Mouse (Mus musculus) midbrain, postnatal 0 days (tissue): ENCODE results near the gene Gpr132. TPM values are rescaled to one million over a fixed set of nuclear protein-coding genes. Genes with fewer than 3 reads are reported as not detected.

Experiments used
- ATAC-seq: fragments of 200-750 bp; cut with Nextera tagmentation; 2 replicates; pipeline ENCODE4 v1.8.0; 2017; ENCODE audit warnings: moderate number of reproducible peaks, mild to moderate bottlenecking, moderate TSS enrichment, moderate library complexity; ENCODE audit not compliant: low FRiP score
- DNase-seq: peaks from one replicate; pipeline ENCODE4 v3.0.0-alpha.2; 2015; ENCODE audit warnings: low spot score
- H3K27ac ChIP-seq: fragments of 300-500 bp; sonication (generic); 2 replicates; pipeline ENCODE4 v1.5.1; 2014; ENCODE audit warnings: low read depth, mild to moderate bottlenecking, low read length, mixed read lengths
- H3K27me3 ChIP-seq: fragments of 300-500 bp; sonication (generic); 2 replicates; pipeline ENCODE4 v1.6.1; 2014; ENCODE audit warnings: low read length, control low read depth, mixed read lengths; ENCODE audit not compliant: insufficient read depth
- H3K36me3 ChIP-seq: fragments of 300-500 bp; sonication (generic); 2 replicates; pipeline ENCODE4 v1.6.1; 2014; ENCODE audit warnings: low read length, control low read depth, mixed read lengths; ENCODE audit not compliant: insufficient read depth
- H3K4me1 ChIP-seq: fragments of 300-500 bp; sonication (generic); 2 replicates; pipeline ENCODE4 v1.6.1; 2014; ENCODE audit warnings: mild to moderate bottlenecking, control low read depth, antibody characterized with exemption, low read length, mixed read lengths; ENCODE audit not compliant: insufficient read depth
- H3K4me2 ChIP-seq: fragments of 300-500 bp; sonication (generic); 2 replicates; pipeline ENCODE4 v1.6.1; 2014; ENCODE audit warnings: low read depth, mild to moderate bottlenecking, low read length, mixed read lengths; ENCODE audit not compliant: poor library complexity, severe bottlenecking
- H3K4me3 ChIP-seq: fragments of 300-500 bp; sonication (generic); 2 replicates; pipeline ENCODE4 v1.5.1; 2014; ENCODE audit warnings: low read depth, mild to moderate bottlenecking, low read length, moderate library complexity
- H3K9ac ChIP-seq: fragments of 300-500 bp; sonication (generic); replicated peaks from 2 replicates; pipeline ENCODE4 v1.6.1; 2014; ENCODE audit warnings: mild to moderate bottlenecking, low read length, moderate library complexity, mixed read lengths; ENCODE audit not compliant: poor library complexity, severe bottlenecking
- H3K9me3 ChIP-seq: fragments of 300-500 bp; sonication (generic); 2 replicates; pipeline ENCODE4 v1.6.1; 2016; ENCODE audit warnings: low read length, control low read depth
- CTCF ChIP-seq: IDR thresholded peaks from 2 replicates; pipeline ENCODE4 v1.5.1; 2016; ENCODE audit warnings: antibody characterized with exemption, mild to moderate bottlenecking
- WGBS: fragments of 180-500 bp; shearing (Covaris S2); extraction: QIAGEN DNeasy Blood & Tissue Kit; methylation state at CpG from one replicate; pipeline ENCODE4 v1.1.7; 2014; 5-methylcytosine and 5-hydroxymethylcytosine counted together
- polyA plus RNA-seq: library from polyadenylated mRNA; unstranded; fragments of >200 nt; fragmentation: Nextera tagmentation; extraction: Ambion mirVana; gene quantifications from 2 replicates; pipeline ENCODE4 v1.2.1, GENCODE M21; 2015
- total RNA-seq: library from RNA; depleted of rRNA; stranded (reverse); fragments of >200 nt; gene quantifications from 2 replicates; pipeline ENCODE4 v1.2.3, GENCODE M21; 2014; rRNA removed

Gpr132 gene
- total and polyA plus RNA-seq, 2 experiments from 2014 or later, result 0.06 to 0.16 TPM

DNA sequence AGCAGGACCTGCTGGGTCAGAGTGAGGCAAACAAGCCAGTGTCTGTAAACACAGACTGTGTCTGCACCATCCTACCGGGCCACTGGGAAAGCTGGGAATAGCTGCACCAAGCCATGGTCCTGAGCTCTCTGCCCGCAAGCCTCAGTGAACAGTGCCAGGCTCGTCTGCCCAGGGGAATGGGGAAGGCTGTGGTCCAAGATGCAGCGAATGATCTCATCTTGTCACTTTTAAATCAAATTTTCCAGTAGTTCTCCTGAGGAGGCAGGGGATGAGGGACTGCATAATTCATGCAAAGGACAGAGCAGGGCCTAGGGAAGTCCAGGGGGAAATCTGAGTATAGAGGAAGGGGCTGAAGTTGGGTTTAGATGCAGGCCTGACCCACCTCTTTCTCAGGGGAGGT, 60.2 kb downstream of the Gpr132 start:
- ATAC-seq (no peak), DNase-seq (no peak)
- no peak overlapping the region; the same call in 1 of the 2 replicates for H3K4me2 ChIP-seq
- 84% methylated on average over 4 of the region's 4 CpGs for WGBS
- no peaks in the 10 kb centered on the region for H3K27me3 ChIP-seq
- peaks cover 11% of the 10 kb centered on the region; the same call in 1 of the 2 replicates for H3K4me1 ChIP-seq
- H3K9ac ChIP-seq, result 0 out of 2 replicates have a peak overlapping the region, but pooled peaks have one; percentile 68
- peak overlapping the region; percentile 75; the same call in 1 of the 2 replicates for H3K27ac ChIP-seq
- no peak for TF ChIP-seq CTCF
- no peak overlapping the region for H3K4me3 ChIP-seq
- peaks cover 15% of the 10 kb centered on the region for H3K36me3 ChIP-seq
- no peaks in the 10 kb centered on the region for H3K9me3 ChIP-seq

DNA sequence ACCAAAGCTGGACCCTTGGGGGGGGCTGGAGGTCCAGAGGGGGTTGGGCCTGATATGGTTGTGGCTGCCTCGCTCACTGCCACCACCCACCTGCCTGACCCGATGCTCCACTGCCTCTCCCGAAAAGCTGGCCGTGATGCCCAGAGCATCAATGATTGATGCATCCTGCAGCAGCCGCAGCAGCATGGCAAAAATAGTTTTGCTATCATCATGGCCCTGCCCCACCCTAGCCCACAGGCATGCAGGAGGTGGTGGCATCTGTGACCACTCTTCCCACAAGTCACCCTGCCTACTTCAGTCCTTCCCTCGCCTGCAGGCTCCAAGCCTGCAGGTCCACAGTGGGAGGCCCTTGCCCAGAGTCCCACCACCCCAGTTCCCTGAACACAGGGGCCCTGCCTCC, 62.0 kb downstream of the Gpr132 start:
- H3K4me1 ChIP-seq, result peaks cover 16% of the 10 kb centered on the region; the same call in 1 of the 2 replicates
- DNase-seq (no peak), ATAC-seq (no peak)
- WGBS, result 75% methylated on average over 6 of the region's 6 CpGs
- H3K27me3 ChIP-seq, result 0 out of 2 replicates have a peak, but pooled peaks cover 3% of the 10 kb centered on the region
- no peak overlapping the region for H3K27ac ChIP-seq
- peaks cover 2% of the 10 kb centered on the region; the same call in 1 of the 2 replicates for H3K36me3 ChIP-seq
- H3K4me3 ChIP-seq, result no peak overlapping the region
- TF ChIP-seq CTCF, result no peak
- no peak overlapping the region for H3K4me2 ChIP-seq
- H3K9me3 ChIP-seq, result no peaks in the 10 kb centered on the region
- H3K9ac ChIP-seq, result no peak overlapping the region

DNA sequence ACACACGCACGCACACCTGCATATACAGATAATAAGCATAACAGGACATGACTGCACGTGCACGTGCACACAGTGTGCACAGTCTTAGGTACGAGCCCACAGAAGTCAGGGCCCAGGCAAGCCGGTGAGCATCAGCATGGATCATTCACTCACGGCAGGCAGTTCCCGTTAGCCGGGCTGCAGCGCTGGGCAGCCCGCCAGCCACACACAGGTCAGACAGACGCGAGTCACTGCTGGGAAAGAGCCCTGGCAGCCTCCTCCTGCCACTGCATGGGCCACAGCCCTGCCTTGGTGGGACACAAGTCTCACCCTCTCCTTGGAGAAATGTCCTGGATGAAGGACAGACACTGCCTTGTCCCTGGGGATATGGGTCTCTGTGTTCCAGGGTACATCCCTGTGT, 64.0 kb downstream of the Gpr132 start:
- ATAC-seq, result no peak
- Histone ChIP-seq H3K36me3 (no peaks in the 10 kb centered on the region), H3K27me3 (peaks cover 7% of the 10 kb centered on the region; the same call in 1 of the 2 replicates), H3K9ac (no peak overlapping the region), H3K4me2 (no peak overlapping the region), H3K27ac (no peak overlapping the region), H3K4me3 (no peak overlapping the region), H3K4me1 (peaks cover 12% of the 10 kb centered on the region; the same call in 1 of the 2 replicates), H3K9me3 (no peaks in the 10 kb centered on the region)
- DNase-seq, result no peak
- TF ChIP-seq CTCF, result no peak
- 41% methylated on average over 13 of the region's 13 CpGs for WGBS

DNA sequence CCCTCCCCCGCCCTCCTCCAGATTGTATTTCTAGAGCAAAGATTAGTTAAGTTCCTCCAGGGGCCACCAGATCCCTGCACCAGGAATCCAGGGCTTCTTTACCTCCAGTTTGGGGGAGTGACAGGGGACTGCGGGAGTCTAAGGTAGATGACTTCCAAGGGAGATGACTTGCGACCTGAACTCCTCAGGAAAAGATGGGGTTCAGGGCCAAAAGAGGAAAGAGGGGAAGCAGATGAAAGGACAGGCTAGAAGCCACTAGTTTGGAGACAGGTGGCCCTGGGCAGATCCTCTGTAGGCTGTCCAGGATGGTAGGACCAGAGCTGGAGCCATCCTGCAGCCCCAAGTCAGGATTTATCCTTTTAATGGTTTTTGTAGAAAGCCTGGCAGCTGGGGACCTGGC, 65.1 kb downstream of the Gpr132 start:
- no peak for TF ChIP-seq CTCF
- no peak overlapping the region for H3K27ac ChIP-seq
- peaks cover 7% of the 10 kb centered on the region; the same call in 1 of the 2 replicates for H3K4me1 ChIP-seq
- 16% methylated on average over 3 of the region's 3 CpGs for WGBS
- no peaks in the 10 kb centered on the region for H3K36me3 ChIP-seq
- DNase-seq, result no peak
- ATAC-seq, result no peak
- peak overlapping the region; percentile 48 for H3K4me3 ChIP-seq
- peak overlapping the region; percentile 98 for H3K4me2 ChIP-seq
- H3K9me3 ChIP-seq, result no peaks in the 10 kb centered on the region
- H3K9ac ChIP-seq, result no peak overlapping the region
- peaks cover 7% of the 10 kb centered on the region; the same call in 1 of the 2 replicates for H3K27me3 ChIP-seq

GRCm38 (mm10) chr12:112801864-112802846, 65.9 kb downstream of the Gpr132 start, which contains the start of gene Ahnak2:
Gene Ahnak2, minus strand, starts transcription at chr12:112802657.
- H3K4me3 ChIP-seq, result peak within 1 kb of the TSS; percentile 48
- ATAC-seq (peak; percentile 50), DNase-seq (peak; percentile 52)
- H3K4me2 ChIP-seq, result peak within 1 kb of the TSS; percentile 98
- H3K36me3 ChIP-seq, result no peaks in the 10 kb centered on the region
- H3K27ac ChIP-seq, result no peak within 1 kb of the TSS
- TF ChIP-seq CTCF, result no peak
- peaks cover 5% of the 10 kb centered on the region; the same call in 1 of the 2 replicates for H3K4me1 ChIP-seq
- H3K9ac ChIP-seq, result peak within 1 kb of the TSS; percentile 63
- WGBS, result 5% methylated on average over 46 of the region's 69 CpGs
- H3K9me3 ChIP-seq, result no peaks in the 10 kb centered on the region
- H3K27me3 ChIP-seq, result peaks cover 7% of the 10 kb centered on the region; the same call in 1 of the 2 replicates

Other genes starting within 250 kb of the Gpr132 start
- 2.0 and 4.1 TPM in 2 replicates for gene Adssl1, start 248.2 kb downstream of the Gpr132 start, total RNA-seq
- gene Adssl1, start 248.2 kb downstream of the Gpr132 start, polyA plus RNA-seq, result 8.2 and 9.4 TPM in 2 replicates
- gene Siva1, start 223.5 kb downstream of the Gpr132 start, total RNA-seq, result 24.0 and 25.4 TPM in 2 replicates
- 43.4 and 45.5 TPM in 2 replicates for gene Siva1, start 223.5 kb downstream of the Gpr132 start, polyA plus RNA-seq
- 201 and 208 TPM in 2 replicates for gene Akt1, start 193.3 kb downstream of the Gpr132 start, total RNA-seq
- gene Akt1, start 193.3 kb downstream of the Gpr132 start, polyA plus RNA-seq, result 93.1 and 93.3 TPM in 2 replicates
- 0.94 and 1.5 TPM in 2 replicates for gene Zbtb42, start 189.4 kb downstream of the Gpr132 start, total RNA-seq
- gene Zbtb42, start 189.4 kb downstream of the Gpr132 start, polyA plus RNA-seq, result 1.2 and 1.8 TPM in 2 replicates
- 125 and 140 TPM in 2 replicates for gene Cep170b, start 147.8 kb downstream of the Gpr132 start, total RNA-seq
- 42.7 and 46.4 TPM in 2 replicates for gene Cep170b, start 147.8 kb downstream of the Gpr132 start, polyA plus RNA-seq
- 12.2 and 12.6 TPM in 2 replicates for gene Pld4, start 107.6 kb downstream of the Gpr132 start, total RNA-seq
- gene Pld4, start 107.6 kb downstream of the Gpr132 start, polyA plus RNA-seq, result 8.8 TPM in 2 replicates
- 5.1 and 6.1 TPM in 2 replicates for gene Ahnak2, start 65.6 kb downstream of the Gpr132 start, total RNA-seq
- 1.6 and 1.9 TPM in 2 replicates for gene Ahnak2, start 65.6 kb downstream of the Gpr132 start, polyA plus RNA-seq
- 13.6 and 23.1 TPM in 2 replicates for gene Clba1, start 59.3 kb downstream of the Gpr132 start, total RNA-seq
- 25.2 and 25.9 TPM in 2 replicates for gene Clba1, start 59.3 kb downstream of the Gpr132 start, polyA plus RNA-seq
- 19.8 and 22.6 TPM in 2 replicates for gene Cdca4, start 38.8 kb downstream of the Gpr132 start, total RNA-seq
- gene Cdca4, start 38.8 kb downstream of the Gpr132 start, polyA plus RNA-seq, result 20.8 and 22.0 TPM in 2 replicates
- gene Jag2, start 61.5 kb upstream of the Gpr132 start, total RNA-seq, result 88.4 and 94.6 TPM in 2 replicates
- gene Jag2, start 61.5 kb upstream of the Gpr132 start, polyA plus RNA-seq, result 9.4 and 12.1 TPM in 2 replicates
- gene Nudt14, start 73.9 kb upstream of the Gpr132 start, total RNA-seq, result 23.6 and 25.8 TPM in 2 replicates
- 41.8 and 48.0 TPM in 2 replicates for gene Nudt14, start 73.9 kb upstream of the Gpr132 start, polyA plus RNA-seq
- 79.0 and 81.6 TPM in 2 replicates for gene Btbd6, start 108.3 kb upstream of the Gpr132 start, total RNA-seq
- gene Btbd6, start 108.3 kb upstream of the Gpr132 start, polyA plus RNA-seq, result 58.4 and 61.9 TPM in 2 replicates
- gene Brf1, start 132.5 kb upstream of the Gpr132 start, total RNA-seq, result 42.1 and 51.3 TPM in 2 replicates
- gene Brf1, start 132.5 kb upstream of the Gpr132 start, polyA plus RNA-seq, result 34.9 and 39.0 TPM in 2 replicates
- 133 and 162 TPM in 2 replicates for gene Pacs2, start 146.3 kb upstream of the Gpr132 start, total RNA-seq
- 22.4 and 25.8 TPM in 2 replicates for gene Pacs2, start 146.3 kb upstream of the Gpr132 start, polyA plus RNA-seq
- 0.85 and 2.2 TPM in 2 replicates for gene Tex22, start 206.3 kb upstream of the Gpr132 start, total RNA-seq
- 0.15 TPM in 1 of 2 replicates, not detected in the other for gene Tex22, start 206.3 kb upstream of the Gpr132 start, polyA plus RNA-seq
- gene Mta1, start 230.1 kb upstream of the Gpr132 start, total RNA-seq, result 48.3 and 55.2 TPM in 2 replicates
- gene Mta1, start 230.1 kb upstream of the Gpr132 start, polyA plus RNA-seq, result 15.3 and 16.8 TPM in 2 replicates